Mouse (Mus musculus): ENCODE data around the gene Tor4a. TPM values are rescaled to one million over a fixed set of nuclear protein-coding genes. Genes with fewer than 3 reads are reported as not detected.

The Tor4a gene
- polyA plus RNA-seq, 1 experiment from 2014 or later: 16.4 TPM

DNA sequence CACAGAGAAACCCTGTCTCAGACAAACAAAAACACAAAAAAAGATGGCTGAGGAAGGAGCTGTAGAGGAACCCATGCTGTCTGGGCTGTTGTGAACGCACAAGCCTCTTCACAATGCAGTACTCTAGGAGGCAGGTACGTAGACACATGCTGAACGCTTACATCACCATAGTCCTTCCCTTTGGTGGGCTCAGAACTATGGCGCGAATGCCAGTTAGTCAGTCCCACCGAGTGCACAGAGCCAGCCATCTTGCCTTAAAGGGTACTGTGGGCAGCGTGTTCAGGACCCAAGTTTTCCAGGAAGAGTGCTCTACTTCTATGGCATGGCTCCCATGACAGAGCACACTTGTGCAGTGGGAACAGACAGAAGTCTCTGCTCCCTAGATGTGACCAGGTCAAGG, 12.2 kb downstream of the Tor4a start:
- peaks cover 27% of the 10 kb centered on the region for H3K4me1 ChIP-seq (replicated peaks)
- H3K27ac ChIP-seq: no peak overlapping the region
- 92% methylated on average over 7 of the region's 7 CpGs for WGBS
- H3K9ac ChIP-seq: no peak overlapping the region
- no peak overlapping the region for H3K4me2 ChIP-seq (replicated peaks)
- ATAC-seq: no peak
- H3K4me3 ChIP-seq (replicated peaks): no peak overlapping the region
- H3K9me3 ChIP-seq: no peaks in the 10 kb centered on the region
- H3K36me3 ChIP-seq: no peaks in the 10 kb centered on the region
- peaks cover 28% of the 10 kb centered on the region for H3K27me3 ChIP-seq (replicated peaks)

DNA sequence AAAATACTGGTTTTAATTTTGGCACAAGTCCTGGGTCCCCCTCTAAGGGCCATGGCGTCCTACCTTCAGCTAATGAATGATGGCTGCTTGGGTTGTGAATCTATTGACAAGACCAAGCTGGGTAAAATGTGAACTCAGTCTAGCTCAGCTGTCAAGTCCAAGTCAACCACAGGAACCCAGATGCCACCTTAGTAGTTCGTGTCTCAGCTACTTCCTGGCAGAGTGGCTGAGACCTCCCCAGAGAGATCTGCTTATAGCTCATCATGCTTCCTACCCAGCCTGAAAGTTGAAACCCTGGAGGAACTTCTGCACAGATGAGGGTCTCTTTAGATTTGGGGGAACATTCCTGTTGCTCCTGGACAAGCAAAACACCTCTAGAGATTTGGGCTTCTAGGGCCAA, 13.3 kb downstream of the Tor4a start:
- no peak for ATAC-seq
- H3K9me3 ChIP-seq: no peaks in the 10 kb centered on the region
- H3K27ac ChIP-seq: no peak overlapping the region
- peaks cover 34% of the 10 kb centered on the region for H3K27me3 ChIP-seq (replicated peaks)
- H3K4me1 ChIP-seq (replicated peaks): peaks cover 34% of the 10 kb centered on the region
- no peak overlapping the region for H3K9ac ChIP-seq
- H3K4me2 ChIP-seq (replicated peaks): peak overlapping the region; percentile 42; the same call in 1 of the 2 replicates
- WGBS: 70% methylated on average over 2 of the region's 2 CpGs
- no peaks in the 10 kb centered on the region for H3K36me3 ChIP-seq
- H3K4me3 ChIP-seq (replicated peaks): no peak overlapping the region

GRCm38 (mm10) chr2:25182664-25183063, 14.0 kb downstream of the Tor4a start:
- H3K4me1 ChIP-seq (replicated peaks): peaks cover 41% of the 10 kb centered on the region
- peak overlapping the region; percentile 68 for H3K4me3 ChIP-seq (replicated peaks)

DNA sequence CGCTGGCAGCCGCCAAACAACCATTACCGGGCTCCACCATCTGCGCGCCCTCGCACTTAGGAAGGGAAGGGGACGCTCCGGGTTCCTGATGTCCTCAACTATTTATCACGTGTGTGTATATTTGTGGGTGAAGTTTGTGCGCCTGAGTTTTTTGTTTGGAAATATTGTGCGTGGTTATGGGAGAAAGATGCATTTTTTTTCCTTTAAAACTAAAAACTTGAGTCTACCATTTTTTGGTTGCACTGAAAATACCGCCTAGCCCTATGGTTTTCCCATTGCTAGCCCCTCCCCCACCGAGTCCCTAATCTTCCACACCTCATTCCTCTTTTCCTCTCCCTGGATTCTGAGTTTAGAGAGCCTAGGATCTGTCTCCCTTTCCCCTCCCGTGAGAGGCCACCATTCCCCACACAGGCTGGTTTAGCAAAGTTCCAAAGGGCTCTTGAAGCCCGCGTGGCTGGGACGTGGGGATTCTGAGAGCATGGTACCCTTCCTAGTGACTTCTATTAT, 14.7 kb downstream of the Tor4a start:
- Histone ChIP-seq H3K9me3 (no peaks in the 10 kb centered on the region), H3K9ac (peak overlapping the region; percentile 42), H3K36me3 (no peaks in the 10 kb centered on the region), H3K4me3 (replicated peaks) (peak overlapping the region; percentile 68), H3K4me2 (replicated peaks) (peak overlapping the region; percentile 91), H3K27ac (peak overlapping the region; percentile 95), H3K27me3 (replicated peaks) (peaks cover 40% of the 10 kb centered on the region), H3K4me1 (replicated peaks) (peaks cover 48% of the 10 kb centered on the region)
- ATAC-seq: no peak
- WGBS: 1% methylated on average over 17 of the region's 17 CpGs

More at GRCm38 (mm10) chr2:25182664-25183063, 14.0 kb downstream of the Tor4a start:
- no peaks in the 10 kb centered on the region for H3K36me3 ChIP-seq
- ATAC-seq: no peak
- 34% methylated on average over 6 of the region's 6 CpGs for WGBS
- no peak overlapping the region for H3K9ac ChIP-seq
- peak overlapping the region; percentile 42 for H3K4me2 ChIP-seq (replicated peaks)
- no peaks in the 10 kb centered on the region for H3K9me3 ChIP-seq
- H3K27ac ChIP-seq: no peak overlapping the region
- H3K27me3 ChIP-seq (replicated peaks): peaks cover 40% of the 10 kb centered on the region

DNA sequence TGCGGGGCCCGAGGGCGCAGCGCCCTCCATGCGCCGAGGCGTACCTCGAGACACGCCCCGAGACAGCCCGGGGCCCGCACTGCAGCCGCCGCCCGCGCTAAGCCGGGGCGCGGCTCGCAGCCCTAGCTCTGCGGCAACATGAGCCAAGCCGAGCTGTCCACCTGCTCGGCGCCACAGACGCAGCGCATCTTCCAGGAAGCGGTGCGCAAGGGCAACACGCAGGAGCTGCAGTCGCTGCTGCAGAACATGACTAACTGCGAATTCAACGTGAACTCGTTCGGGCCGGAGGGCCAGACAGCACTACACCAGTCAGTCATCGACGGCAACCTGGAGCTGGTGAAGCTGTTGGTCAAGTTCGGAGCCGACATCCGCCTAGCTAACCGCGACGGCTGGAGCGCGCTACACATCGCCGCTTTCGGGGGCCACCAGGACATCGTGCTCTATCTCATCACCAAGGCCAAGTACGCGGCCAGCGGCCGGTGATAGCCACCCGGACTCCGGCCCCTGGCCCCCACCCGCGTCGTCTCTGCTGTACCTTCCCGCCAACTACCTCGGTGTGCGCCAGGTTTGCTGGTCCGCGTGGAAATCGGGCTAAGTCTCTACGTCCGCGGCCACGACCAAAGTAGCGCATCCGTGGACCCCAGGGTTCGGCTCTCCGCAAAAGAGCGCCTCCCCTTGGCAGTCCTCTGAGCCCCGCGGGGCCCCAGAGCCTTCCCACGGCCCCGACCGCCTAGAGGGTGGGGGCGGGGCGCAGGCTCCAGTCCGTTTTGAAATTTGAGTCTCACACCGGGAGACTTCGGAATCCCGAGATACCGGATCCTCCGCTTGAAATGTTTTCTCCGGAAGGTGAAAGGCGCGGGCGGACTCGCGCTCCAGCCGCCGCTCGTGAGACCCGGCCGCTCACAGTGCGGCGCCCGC, 15.5 kb downstream of the Tor4a start:
- Histone ChIP-seq H3K4me3 (replicated peaks) (peak overlapping the region; percentile 68), H3K9me3 (no peaks in the 10 kb centered on the region), H3K9ac (peak overlapping the region; percentile 42), H3K27me3 (replicated peaks) (peaks cover 40% of the 10 kb centered on the region), H3K4me2 (replicated peaks) (peak overlapping the region; percentile 91), H3K36me3 (no peaks in the 10 kb centered on the region), H3K27ac (peak overlapping the region; percentile 95), H3K4me1 (replicated peaks) (peaks cover 54% of the 10 kb centered on the region)
- WGBS: under 1% methylated on average over 100 of the region's 100 CpGs
- ATAC-seq: peak; percentile 74

DNA sequence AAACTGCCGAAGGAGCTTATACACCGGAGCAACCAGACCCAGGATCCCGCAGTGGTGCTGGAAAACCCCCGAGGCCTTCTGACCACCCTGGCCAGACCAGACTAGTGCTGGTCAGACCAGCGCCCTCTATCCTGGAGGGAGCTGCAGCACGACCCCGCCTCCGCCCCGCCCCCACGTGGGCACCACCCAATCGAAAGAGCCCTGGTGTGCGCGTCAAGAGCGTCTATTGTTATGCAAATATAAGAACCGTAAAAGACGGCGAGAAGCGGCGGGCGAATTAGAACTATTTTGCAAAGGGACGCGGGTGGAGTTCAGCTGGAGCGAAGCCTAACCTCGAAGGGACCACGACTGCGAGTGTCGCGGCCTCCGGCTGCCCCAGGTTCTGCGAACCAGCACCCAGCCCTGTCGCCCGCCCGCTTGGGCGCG, 16.2 kb downstream of the Tor4a start, which contains the start of gene Nrarp:
Nrarp (plus strand) TSS at position 281 of the 426 bp plus-strand sequence.
- H3K4me1 ChIP-seq (replicated peaks): peaks cover 54% of the 10 kb centered on the region
- peak within 1 kb of the TSS; percentile 91 for H3K4me2 ChIP-seq (replicated peaks)
- H3K9ac ChIP-seq: peak within 1 kb of the TSS; percentile 42
- H3K9me3 ChIP-seq: no peaks in the 10 kb centered on the region
- ATAC-seq: peak; percentile 90
- no peaks in the 10 kb centered on the region for H3K36me3 ChIP-seq
- WGBS: under 1% methylated on average over 35 of the region's 35 CpGs
- H3K27me3 ChIP-seq (replicated peaks): peaks cover 40% of the 10 kb centered on the region
- peak within 1 kb of the TSS; percentile 68 for H3K4me3 ChIP-seq (replicated peaks)
- peak within 1 kb of the TSS; percentile 95 for H3K27ac ChIP-seq

- no peak for ATAC-seq
- peaks cover 33% of the 10 kb centered on the region for H3K27me3 ChIP-seq (replicated peaks)
- H3K4me3 ChIP-seq (replicated peaks): peak overlapping the region; percentile 68
- H3K4me1 ChIP-seq (replicated peaks): peaks cover 54% of the 10 kb centered on the region
- peak overlapping the region; percentile 91 for H3K4me2 ChIP-seq (replicated peaks)
- H3K9me3 ChIP-seq: no peaks in the 10 kb centered on the region
- 34% methylated on average over 15 of the region's 15 CpGs for WGBS
- no peak overlapping the region for H3K9ac ChIP-seq
- no peaks in the 10 kb centered on the region for H3K36me3 ChIP-seq
- H3K27ac ChIP-seq: peak overlapping the region; percentile 72
These were observed 17.0 kb downstream of the Tor4a start for GRCm38 (mm10) chr2:25179566-25180217.

DNA sequence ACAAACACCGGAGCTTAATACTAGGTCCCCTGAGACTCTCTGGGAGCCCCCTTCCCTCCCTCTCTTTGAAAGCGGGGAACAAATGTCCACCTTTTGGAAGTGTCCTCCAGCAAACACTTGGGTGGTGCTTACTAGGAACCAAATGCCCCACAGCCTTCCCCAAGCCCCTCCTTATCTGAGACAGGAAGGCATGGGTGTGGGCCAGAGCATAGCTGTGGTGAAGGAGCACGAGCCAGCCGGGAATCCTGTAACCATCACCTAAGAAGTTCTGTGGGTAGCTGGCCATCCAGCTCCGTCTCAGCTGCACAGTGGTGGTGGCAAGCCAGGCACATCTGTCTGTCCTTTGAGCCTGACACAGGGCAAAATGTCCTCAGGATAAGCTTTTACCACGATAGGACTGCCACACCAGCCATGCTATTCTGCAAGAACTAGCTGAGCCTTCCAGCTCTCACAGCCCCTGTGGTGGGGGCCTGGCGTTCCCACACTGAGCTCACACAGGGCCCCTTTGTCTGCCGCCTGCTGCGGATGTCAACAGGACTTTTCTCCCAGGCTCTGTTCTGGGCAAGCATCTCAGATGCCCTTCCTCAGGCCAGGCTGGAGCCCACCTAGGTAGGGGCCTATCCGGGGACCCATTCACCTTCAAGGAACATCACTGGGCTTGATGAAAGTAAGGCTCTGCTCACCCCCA, 18.3 kb downstream of the Tor4a start:
- Histone ChIP-seq H3K27me3 (replicated peaks) (peaks cover 32% of the 10 kb centered on the region), H3K4me1 (replicated peaks) (peaks cover 63% of the 10 kb centered on the region), H3K36me3 (no peaks in the 10 kb centered on the region), H3K4me2 (replicated peaks) (no peak overlapping the region; the same call in 1 of the 2 replicates), H3K4me3 (replicated peaks) (no peak overlapping the region), H3K9ac (no peak overlapping the region), H3K9me3 (no peaks in the 10 kb centered on the region), H3K27ac (0 out of 2 replicates have a peak overlapping the region, but pooled peaks have one; percentile 13)
- 43% methylated on average over 10 of the region's 10 CpGs for WGBS
- ATAC-seq: no peak

DNA sequence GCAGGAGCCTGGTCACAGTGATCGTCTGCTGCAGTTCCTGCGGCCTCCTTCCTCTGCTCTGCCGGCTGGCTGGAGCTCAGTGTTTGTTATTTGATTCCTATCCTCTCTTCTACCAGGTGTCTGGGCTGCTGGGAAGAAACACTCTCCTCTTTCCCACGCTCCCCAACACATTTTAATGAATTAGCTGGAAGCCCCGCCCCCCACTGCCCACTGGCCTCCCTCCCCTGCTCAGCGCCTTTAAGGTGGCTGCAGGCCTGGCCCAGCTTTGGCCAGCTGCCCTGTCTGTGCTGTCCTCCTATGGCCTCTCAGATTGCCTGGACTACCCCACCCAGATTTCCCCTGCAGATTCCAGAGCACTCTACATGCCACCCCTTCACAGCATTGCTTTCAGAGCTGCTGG, 19.0 kb downstream of the Tor4a start:
- peaks cover 28% of the 10 kb centered on the region for H3K27me3 ChIP-seq (replicated peaks)
- peaks cover 70% of the 10 kb centered on the region for H3K4me1 ChIP-seq (replicated peaks)
- 0 out of 2 replicates have a peak overlapping the region, but pooled peaks have one; percentile 12 for H3K4me3 ChIP-seq (replicated peaks)
- no peak overlapping the region for H3K9ac ChIP-seq
- 14% methylated on average over 6 of the region's 6 CpGs for WGBS
- ATAC-seq: no peak
- no peaks in the 10 kb centered on the region for H3K36me3 ChIP-seq
- H3K9me3 ChIP-seq: no peaks in the 10 kb centered on the region
- peak overlapping the region; percentile 66 for H3K27ac ChIP-seq
- peak overlapping the region; percentile 37 for H3K4me2 ChIP-seq (replicated peaks)

DNA sequence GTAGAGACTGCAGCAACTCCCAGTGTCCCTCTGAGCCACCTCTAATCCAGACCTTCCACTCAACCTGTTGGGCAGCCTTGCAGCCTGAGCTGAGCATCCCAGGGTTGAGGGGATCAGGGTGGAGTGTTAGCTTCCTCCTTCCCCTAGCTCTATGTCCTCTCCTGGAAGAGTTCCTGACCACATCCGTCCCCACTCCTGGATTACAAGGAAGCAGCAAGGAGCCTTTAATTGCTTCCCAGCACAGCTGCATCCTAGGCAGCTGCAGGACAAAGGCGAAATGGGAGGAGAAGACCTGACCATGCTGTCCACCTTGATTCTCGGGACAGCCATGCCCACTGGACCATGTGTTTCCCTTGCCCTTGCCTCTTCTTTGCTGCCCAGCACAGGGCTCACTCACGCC, 19.6 kb downstream of the Tor4a start:
- Histone ChIP-seq H3K4me1 (replicated peaks) (peaks cover 75% of the 10 kb centered on the region), H3K9ac (no peak overlapping the region)
- WGBS: 46% methylated on average over 4 of the region's 4 CpGs

GRCm38 (mm10) chr2:25176573-25176972, 20.1 kb downstream of the Tor4a start:
- Histone ChIP-seq H3K4me3 (replicated peaks) (no peak overlapping the region), H3K36me3 (no peaks in the 10 kb centered on the region), H3K4me2 (replicated peaks) (peak overlapping the region; percentile 37), H3K27me3 (replicated peaks) (peaks cover 26% of the 10 kb centered on the region), H3K27ac (peak overlapping the region; percentile 27; the same call in 1 of the 2 replicates), H3K4me1 (replicated peaks) (peaks cover 77% of the 10 kb centered on the region), H3K9ac (no peak overlapping the region), H3K9me3 (no peaks in the 10 kb centered on the region)
- WGBS: 63% methylated on average over 6 of the region's 6 CpGs
- no peak for ATAC-seq

More for the DNA sequence above, 19.6 kb downstream of the Tor4a start:
- Histone ChIP-seq H3K9me3 (no peaks in the 10 kb centered on the region), H3K27me3 (replicated peaks) (peaks cover 27% of the 10 kb centered on the region), H3K4me2 (replicated peaks) (peak overlapping the region; percentile 37), H3K4me3 (replicated peaks) (0 out of 2 replicates have a peak overlapping the region, but pooled peaks have one; percentile 12), H3K27ac (peak overlapping the region; percentile 66), H3K36me3 (no peaks in the 10 kb centered on the region)
- no peak for ATAC-seq
